Mouse (Mus musculus): ENCODE measurements around the gene Dtnbp1.

DNA sequence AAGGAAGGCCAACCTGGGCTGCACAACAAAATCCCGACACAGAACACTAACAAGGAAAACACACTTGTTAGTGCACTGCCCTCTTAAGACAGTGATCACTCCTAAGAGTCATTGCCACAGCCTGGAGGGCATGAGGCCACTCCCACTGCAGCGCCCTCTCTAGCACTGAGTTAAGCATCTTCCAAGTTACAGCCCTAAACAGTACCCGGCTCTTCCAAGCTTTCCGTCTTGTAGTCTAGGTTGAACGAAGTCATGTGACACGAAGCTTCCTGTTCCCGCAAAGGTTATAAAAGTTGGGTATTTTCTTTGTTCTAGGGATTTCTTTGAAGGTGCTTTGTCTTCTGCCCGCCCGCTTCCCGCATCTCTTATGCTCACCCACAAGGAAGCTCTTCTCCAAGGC, 22.9 kb upstream of the Dtnbp1 start:
- TF ChIP-seq CTCF (IDR thresholded peaks at IDR 0.05; ENCODE audit: borderline replicate concordance, insufficient read depth, low read length) (no peak), POLR2A (IDR thresholded peaks at IDR 0.05; ENCODE audit: low read depth, low read length) (no peak)
